Mouse (Mus musculus): ENCODE data around the gene Soat2. TPM values are rescaled to one million over a fixed set of nuclear protein-coding genes. Genes with fewer than 3 reads are reported as not detected.

Soat2 gene
- polyA plus RNA-seq, 1 experiment from 2014 or later: 0.53 TPM

DNA sequence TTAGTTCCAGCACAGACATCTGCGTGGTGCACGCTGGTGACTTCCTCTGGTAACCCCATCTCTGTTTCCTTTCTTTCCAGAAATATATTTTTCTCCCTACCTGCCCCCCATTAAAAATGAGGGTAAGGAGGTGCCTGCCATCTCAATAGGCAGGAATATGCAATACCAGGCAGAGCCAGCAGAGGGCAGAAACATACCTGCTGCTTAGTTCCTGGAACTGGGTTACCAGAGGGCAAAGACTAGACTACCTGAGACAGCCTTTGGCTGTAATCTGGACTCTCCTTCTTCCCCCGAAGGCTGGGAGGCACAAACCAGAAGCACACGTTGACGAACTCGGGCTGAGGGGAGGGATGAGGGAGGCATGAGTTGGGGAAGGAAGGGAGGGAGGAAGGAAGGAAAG, 28.0 kb downstream of the Soat2 start:
- peaks cover 9% of the 10 kb centered on the region for H3K9me3 ChIP-seq
- H3K4me1 ChIP-seq: no peaks in the 10 kb centered on the region
- H3K36me3 ChIP-seq: peaks cover 50% of the 10 kb centered on the region
- H3K27me3 ChIP-seq (replicated peaks): no peaks in the 10 kb centered on the region
- no peak overlapping the region for H3K4me3 ChIP-seq
- H3K27ac ChIP-seq (replicated peaks): no peak overlapping the region
- H3K9ac ChIP-seq: no peak overlapping the region
- 15% methylated on average over 6 of the region's 6 CpGs for whole genome bisulfite sequencing
- ATAC-seq (ENCODE audit: extremely low read depth, insufficient number of reproducible peaks, low FRiP score, low TSS enrichment): no peak
- no peak overlapping the region for H3K4me2 ChIP-seq

DNA sequence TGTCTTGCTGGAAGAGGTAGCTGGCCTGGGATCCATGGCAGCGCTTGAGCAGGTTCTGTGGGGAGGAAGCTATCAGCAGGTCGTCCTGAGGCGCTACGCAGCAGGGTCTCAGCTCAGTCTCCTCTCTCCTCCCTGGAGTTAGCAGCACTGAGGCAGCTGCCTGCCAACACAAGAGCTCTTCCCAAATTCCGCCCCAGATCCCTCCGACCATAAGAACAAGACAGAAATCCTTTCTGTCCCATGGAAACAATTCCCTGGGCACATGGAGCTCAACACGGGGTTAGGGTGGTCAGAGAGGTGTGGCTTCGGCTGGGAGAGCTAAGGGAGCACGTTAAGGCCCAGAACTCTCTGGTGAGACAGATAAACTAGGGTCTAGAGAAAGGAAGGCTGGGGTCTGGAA, 28.8 kb downstream of the Soat2 start:
- no peak for ATAC-seq (ENCODE audit: extremely low read depth, insufficient number of reproducible peaks, low FRiP score, low TSS enrichment)
- no peaks in the 10 kb centered on the region for H3K4me1 ChIP-seq
- WGBS: 67% methylated on average over 9 of the region's 9 CpGs
- peaks cover 52% of the 10 kb centered on the region for H3K36me3 ChIP-seq
- H3K27me3 ChIP-seq (replicated peaks): no peaks in the 10 kb centered on the region
- H3K4me2 ChIP-seq: no peak overlapping the region
- no peak overlapping the region for H3K4me3 ChIP-seq
- no peak overlapping the region for H3K9ac ChIP-seq
- H3K27ac ChIP-seq (replicated peaks): no peak overlapping the region
- peaks cover 5% of the 10 kb centered on the region for H3K9me3 ChIP-seq

GRCm38 (mm10) chr15:102179924-102180323, 29.6 kb downstream of the Soat2 start:
- no peaks in the 10 kb centered on the region for H3K4me1 ChIP-seq
- WGBS: 86% methylated on average over 14 of the region's 14 CpGs
- H3K4me2 ChIP-seq: no peak overlapping the region
- no peak overlapping the region for H3K27ac ChIP-seq (replicated peaks)
- H3K9ac ChIP-seq: no peak overlapping the region
- H3K4me3 ChIP-seq: no peak overlapping the region
- peaks cover 53% of the 10 kb centered on the region for H3K36me3 ChIP-seq
- no peaks in the 10 kb centered on the region for H3K27me3 ChIP-seq (replicated peaks)
- ATAC-seq (ENCODE audit: extremely low read depth, insufficient number of reproducible peaks, low FRiP score, low TSS enrichment): no peak
- H3K9me3 ChIP-seq: no peaks in the 10 kb centered on the region

GRCm38 (mm10) chr15:102183076-102183475, 32.8 kb downstream of the Soat2 start:
- Histone ChIP-seq H3K27ac (replicated peaks) (no peak overlapping the region), H3K36me3 (peaks cover 61% of the 10 kb centered on the region), H3K27me3 (replicated peaks) (no peaks in the 10 kb centered on the region), H3K9me3 (no peaks in the 10 kb centered on the region), H3K4me3 (no peak overlapping the region), H3K9ac (no peak overlapping the region), H3K4me1 (peaks cover 3% of the 10 kb centered on the region; the same call in 1 of the 2 replicates), H3K4me2 (no peak overlapping the region)
- WGBS: 67% methylated on average over 3 of the region's 3 CpGs
- ATAC-seq (ENCODE audit: extremely low read depth, insufficient number of reproducible peaks, low FRiP score, low TSS enrichment): no peak

DNA sequence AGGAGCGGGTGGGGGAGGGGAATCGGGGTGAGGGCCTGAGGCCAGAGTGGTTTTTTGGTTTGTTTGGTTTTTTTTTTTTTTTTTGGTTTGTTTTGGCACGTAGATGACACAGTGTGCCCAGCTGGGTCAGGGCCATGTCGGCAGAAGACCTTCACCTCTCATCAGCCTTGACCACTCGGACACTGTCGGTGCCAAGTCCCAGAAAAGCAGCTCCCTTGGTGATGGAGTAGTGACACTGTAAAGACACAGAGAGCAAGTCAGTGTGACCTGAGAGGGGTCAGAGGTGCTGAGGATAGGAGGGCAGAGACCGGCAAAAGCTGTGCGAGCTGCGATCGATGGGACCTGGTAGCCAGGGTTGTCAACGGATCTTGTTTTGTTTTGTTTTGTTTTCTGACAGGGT, 35.9 kb downstream of the Soat2 start:
- Histone ChIP-seq H3K27ac (replicated peaks) (no peak overlapping the region), H3K9ac (no peak overlapping the region), H3K4me3 (no peak overlapping the region), H3K27me3 (replicated peaks) (no peaks in the 10 kb centered on the region), H3K36me3 (peaks cover 51% of the 10 kb centered on the region), H3K4me2 (no peak overlapping the region), H3K4me1 (peaks cover 3% of the 10 kb centered on the region; the same call in 1 of the 2 replicates), H3K9me3 (no peaks in the 10 kb centered on the region)
- 75% methylated on average over 11 of the region's 11 CpGs for WGBS
- no peak for ATAC-seq (ENCODE audit: extremely low read depth, insufficient number of reproducible peaks, low FRiP score, low TSS enrichment)

DNA sequence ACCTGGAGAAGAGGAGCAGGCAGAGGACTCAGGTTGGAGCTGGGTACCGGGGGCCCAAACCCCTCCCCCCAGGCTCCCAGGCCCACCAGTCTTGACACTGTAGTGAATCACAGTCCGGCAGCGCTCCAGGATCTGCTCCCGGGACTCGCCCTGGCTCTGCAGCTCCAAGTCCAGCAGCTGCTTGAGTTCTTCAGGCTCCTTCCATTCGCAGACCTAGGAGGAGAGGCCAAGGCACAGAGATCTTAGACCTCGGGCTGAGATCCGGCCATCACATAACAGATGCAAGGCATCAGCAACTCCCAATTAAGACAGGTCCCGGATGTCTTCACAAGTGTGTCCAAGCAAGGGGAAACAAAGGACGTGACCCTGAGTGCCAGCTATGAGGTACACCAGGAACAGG, 37.8 kb downstream of the Soat2 start:
- Histone ChIP-seq H3K27ac (replicated peaks) (no peak overlapping the region), H3K36me3 (peaks cover 47% of the 10 kb centered on the region), H3K27me3 (replicated peaks) (no peaks in the 10 kb centered on the region), H3K9me3 (no peaks in the 10 kb centered on the region), H3K4me2 (no peak overlapping the region), H3K4me1 (peaks cover 9% of the 10 kb centered on the region; the same call in 1 of the 2 replicates), H3K4me3 (no peak overlapping the region), H3K9ac (no peak overlapping the region)
- 79% methylated on average over 10 of the region's 10 CpGs for WGBS
- no peak for ATAC-seq (ENCODE audit: extremely low read depth, insufficient number of reproducible peaks, low FRiP score, low TSS enrichment)

DNA sequence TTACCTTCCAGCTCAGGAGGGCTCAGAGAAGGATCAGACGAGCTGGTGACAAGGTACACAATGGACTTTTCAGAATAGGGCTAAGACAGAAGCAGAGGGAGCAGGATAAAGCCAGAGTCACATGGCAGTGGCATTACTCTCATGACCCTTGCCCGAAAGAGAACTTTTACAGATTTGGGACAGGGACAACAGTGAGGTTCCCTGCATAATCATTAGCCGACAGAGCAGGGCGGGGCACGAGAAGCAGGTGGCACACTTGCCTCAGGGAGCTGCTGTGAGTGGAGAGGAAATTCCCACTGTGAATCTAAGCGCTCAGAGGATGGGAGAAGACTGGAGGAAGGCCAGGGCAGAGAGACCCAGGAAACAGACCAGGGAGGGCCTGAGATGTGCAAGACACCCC, 38.6 kb downstream of the Soat2 start:
- H3K27ac ChIP-seq (replicated peaks): no peak overlapping the region
- H3K4me3 ChIP-seq: no peak overlapping the region
- peaks cover 10% of the 10 kb centered on the region; the same call in 1 of the 2 replicates for H3K4me1 ChIP-seq
- no peak for ATAC-seq (ENCODE audit: extremely low read depth, insufficient number of reproducible peaks, low FRiP score, low TSS enrichment)
- H3K9me3 ChIP-seq: no peaks in the 10 kb centered on the region
- no peak overlapping the region for H3K4me2 ChIP-seq
- H3K9ac ChIP-seq: no peak overlapping the region
- WGBS: 73% methylated on average over 6 of the region's 6 CpGs
- H3K36me3 ChIP-seq: peaks cover 39% of the 10 kb centered on the region
- H3K27me3 ChIP-seq (replicated peaks): no peaks in the 10 kb centered on the region

- no peak for ATAC-seq (ENCODE audit: extremely low read depth, insufficient number of reproducible peaks, low FRiP score, low TSS enrichment)
- Histone ChIP-seq H3K4me3 (no peak overlapping the region), H3K9me3 (no peaks in the 10 kb centered on the region), H3K4me2 (no peak overlapping the region), H3K27me3 (replicated peaks) (no peaks in the 10 kb centered on the region), H3K27ac (replicated peaks) (no peak overlapping the region), H3K36me3 (peaks cover 12% of the 10 kb centered on the region; the same call in 1 of the 2 replicates), H3K9ac (no peak overlapping the region), H3K4me1 (peaks cover 10% of the 10 kb centered on the region; the same call in 1 of the 2 replicates)
- WGBS: 57% methylated on average over 7 of the region's 7 CpGs
These were observed 41.4 kb downstream of the Soat2 start for GRCm38 (mm10) chr15:102191699-102192098.

DNA sequence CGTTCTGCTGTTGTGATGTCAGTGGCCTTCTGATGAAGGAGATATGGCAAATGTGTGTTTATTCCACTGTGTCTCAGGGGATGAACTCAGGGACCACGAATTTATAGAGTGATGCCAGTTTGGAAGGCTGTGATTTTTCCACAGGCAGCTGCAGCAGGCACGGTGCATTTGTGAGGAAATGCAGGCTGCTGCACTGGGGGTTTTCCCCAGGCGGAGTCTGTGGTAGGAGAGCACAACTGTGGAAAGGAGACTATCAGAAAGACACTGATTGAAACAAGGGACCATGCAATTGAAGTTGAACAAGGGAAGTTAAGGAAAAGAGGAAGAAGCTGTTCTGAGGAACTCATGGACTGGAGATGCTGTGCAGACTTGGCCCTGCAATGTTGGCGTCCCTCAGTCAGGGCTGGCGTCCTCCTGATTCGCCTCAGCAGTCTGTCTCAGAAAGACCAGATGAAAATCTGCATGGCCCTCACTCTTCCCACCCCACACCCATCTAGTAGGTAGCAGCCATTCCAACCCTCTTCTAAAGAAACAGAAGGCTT, 42.0 kb downstream of the Soat2 start:
- peaks cover 8% of the 10 kb centered on the region; the same call in 1 of the 2 replicates for H3K36me3 ChIP-seq
- H3K27me3 ChIP-seq (replicated peaks): no peaks in the 10 kb centered on the region
- ATAC-seq (ENCODE audit: extremely low read depth, insufficient number of reproducible peaks, low FRiP score, low TSS enrichment): no peak
- no peaks in the 10 kb centered on the region for H3K9me3 ChIP-seq
- peaks cover 7% of the 10 kb centered on the region; the same call in 1 of the 2 replicates for H3K4me1 ChIP-seq
- no peak overlapping the region for H3K4me2 ChIP-seq
- no peak overlapping the region for H3K9ac ChIP-seq
- H3K27ac ChIP-seq (replicated peaks): 0 out of 2 replicates have a peak overlapping the region, but pooled peaks have one; percentile 6
- H3K4me3 ChIP-seq: no peak overlapping the region
- 53% methylated on average over 7 of the region's 7 CpGs for WGBS

DNA sequence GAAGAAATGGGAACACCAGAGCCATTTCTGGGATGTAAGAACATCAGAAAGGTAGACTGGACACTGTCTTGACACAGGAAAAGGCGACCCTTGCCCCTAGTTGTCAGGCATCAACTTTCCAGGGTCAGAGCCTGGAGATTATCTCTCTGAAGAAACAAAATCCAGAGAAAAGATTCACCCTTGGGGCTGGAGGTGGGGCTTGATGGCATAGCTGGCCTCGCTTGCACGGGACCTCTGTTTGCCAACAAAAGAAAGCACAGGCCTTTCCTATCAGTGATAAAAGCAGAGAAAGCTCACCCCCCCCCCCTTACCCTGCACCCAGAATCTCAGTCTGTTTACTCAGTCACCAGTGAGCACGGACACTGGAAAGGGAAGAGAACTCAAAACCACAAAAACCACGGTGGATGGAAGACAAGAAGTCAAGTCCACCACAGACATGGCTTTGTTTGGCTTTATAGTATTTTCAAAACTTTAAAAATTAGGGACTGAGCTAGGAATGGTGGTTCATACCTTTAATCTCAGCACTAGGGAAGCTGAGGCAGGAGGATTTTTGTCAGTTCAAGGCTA, 42.6 kb downstream of the Soat2 start:
- Histone ChIP-seq H3K27ac (replicated peaks) (0 out of 2 replicates have a peak overlapping the region, but pooled peaks have one; percentile 6), H3K27me3 (replicated peaks) (no peaks in the 10 kb centered on the region)
- no peak for ATAC-seq (ENCODE audit: extremely low read depth, insufficient number of reproducible peaks, low FRiP score, low TSS enrichment)

GRCm38 (mm10) chr15:102193652-102194051, 43.3 kb downstream of the Soat2 start:
- Histone ChIP-seq H3K27ac (replicated peaks) (no peak overlapping the region), H3K36me3 (no peaks in the 10 kb centered on the region; the same call in 1 of the 2 replicates), H3K9ac (no peak overlapping the region), H3K9me3 (no peaks in the 10 kb centered on the region), H3K4me1 (peaks cover 7% of the 10 kb centered on the region; the same call in 1 of the 2 replicates), H3K4me2 (no peak overlapping the region), H3K27me3 (replicated peaks) (no peaks in the 10 kb centered on the region), H3K4me3 (no peak overlapping the region)
- no peak for ATAC-seq (ENCODE audit: extremely low read depth, insufficient number of reproducible peaks, low FRiP score, low TSS enrichment)
- 77% methylated on average over 4 of the region's 4 CpGs for WGBS

More for the DNA sequence above, 42.6 kb downstream of the Soat2 start:
- Histone ChIP-seq H3K9me3 (no peaks in the 10 kb centered on the region), H3K9ac (no peak overlapping the region), H3K4me2 (no peak overlapping the region), H3K4me1 (peaks cover 7% of the 10 kb centered on the region; the same call in 1 of the 2 replicates), H3K36me3 (peaks cover 2% of the 10 kb centered on the region; the same call in 1 of the 2 replicates), H3K4me3 (no peak overlapping the region)
- WGBS: 36% methylated on average over 5 of the region's 5 CpGs

- Histone ChIP-seq H3K4me1 (peaks cover 7% of the 10 kb centered on the region; the same call in 1 of the 2 replicates), H3K9me3 (no peaks in the 10 kb centered on the region), H3K4me3 (no peak overlapping the region), H3K9ac (no peak overlapping the region), H3K27me3 (replicated peaks) (no peaks in the 10 kb centered on the region), H3K4me2 (no peak overlapping the region), H3K27ac (replicated peaks) (no peak overlapping the region), H3K36me3 (peaks cover 7% of the 10 kb centered on the region; the same call in 1 of the 2 replicates)
- 82% methylated on average over 4 of the region's 4 CpGs for WGBS
- no peak for ATAC-seq (ENCODE audit: extremely low read depth, insufficient number of reproducible peaks, low FRiP score, low TSS enrichment)
These were observed 44.1 kb downstream of the Soat2 start for GRCm38 (mm10) chr15:102194439-102194838.
